Mouse (Mus musculus) ovary, adult 18-20 months (tissue): ENCODE measurements at regions not wholly inside any gene's neighbourhood (a gene's known extent, or its start where the extent isn't known, plus 50 kb on each side); places are given as distances from the start of the nearest gene placed in this dataset.

Experiments
- DNase-seq: peaks from one replicate; pipeline ENCODE4 v3.0.0; 2022; ENCODE audit warnings: low spot score, mixed read lengths

- DNase-seq, result no peak
These were observed 511.3 kb downstream of the 1810013L24Rik start for GRCm38 (mm10) chr16:9341245-9341644.

- DNase-seq, result no peak
These were observed 523.9 kb downstream of the 1810013L24Rik start for GRCm38 (mm10) chr16:9353811-9354210.

- DNase-seq, result no peak
These were observed 524.6 kb downstream of the 1810013L24Rik start for GRCm38 (mm10) chr16:9354331-9355030.

GRCm38 (mm10) chr16:9358651-9359050 lies 528.8 kb downstream of the 1810013L24Rik start:
- no peak for DNase-seq

GRCm38 (mm10) chr16:9359399-9360135 lies 529.7 kb downstream of the 1810013L24Rik start:
- no peak for DNase-seq

- DNase-seq, result no peak
These were observed 530.9 kb downstream of the 1810013L24Rik start for GRCm38 (mm10) chr16:9360741-9361255.

- DNase-seq, result no peak
These were observed 532.2 kb downstream of the 1810013L24Rik start for GRCm38 (mm10) chr16:9362116-9362515.

- no peak for DNase-seq
These were observed 534.2 kb downstream of the 1810013L24Rik start for GRCm38 (mm10) chr16:9364105-9364504.

GRCm38 (mm10) chr16:9390986-9391385 lies 561.1 kb downstream of the 1810013L24Rik start:
- no peak for DNase-seq

- DNase-seq, result no peak
These were observed 574.8 kb downstream of the 1810013L24Rik start for GRCm38 (mm10) chr16:9404736-9405135.

- no peak for DNase-seq
These were observed 578.3 kb downstream of the 1810013L24Rik start for GRCm38 (mm10) chr16:9408196-9408595.

GRCm38 (mm10) chr16:9430509-9430908 lies 564.9 kb downstream of the Grin2a start:
- DNase-seq, result no peak

- no peak for DNase-seq
These were observed 556.0 kb downstream of the Grin2a start for GRCm38 (mm10) chr16:9439300-9439856.

- no peak for DNase-seq
These were observed 555.5 kb downstream of the Grin2a start for GRCm38 (mm10) chr16:9439891-9440290.

GRCm38 (mm10) chr16:9452058-9452457 lies 543.3 kb downstream of the Grin2a start:
- no peak for DNase-seq

- no peak for DNase-seq
These were observed 537.8 kb downstream of the Grin2a start for GRCm38 (mm10) chr16:9457574-9457973.

GRCm38 (mm10) chr16:9462497-9462896 lies 532.9 kb downstream of the Grin2a start:
- no peak for DNase-seq

- DNase-seq, result no peak
These were observed 526.0 kb downstream of the Grin2a start for GRCm38 (mm10) chr16:9469394-9469793.

GRCm38 (mm10) chr16:9485291-9485690 lies 510.1 kb downstream of the Grin2a start:
- no peak for DNase-seq

- DNase-seq, result no peak
These were observed 497.1 kb downstream of the Grin2a start for GRCm38 (mm10) chr16:9498301-9498700.

- no peak for DNase-seq
These were observed 493.6 kb downstream of the Grin2a start for GRCm38 (mm10) chr16:9501713-9502112.

GRCm38 (mm10) chr16:9509666-9510065 lies 485.7 kb downstream of the Grin2a start:
- DNase-seq, result no peak

- no peak for DNase-seq
These were observed 480.8 kb downstream of the Grin2a start for GRCm38 (mm10) chr16:9514538-9514937.
